Mouse (Mus musculus) MEL (cell line): ENCODE measurements around the gene Gm9049. TPM values are rescaled to one million over a fixed set of nuclear protein-coding genes. Genes with fewer than 3 reads are reported as not detected.
"Not testable (repeated sequence)": the region's sequence is repeated elsewhere in the genome, so short reads cannot be mapped to it uniquely, and the experiment has no call there.

Experiments
- DNase-seq: peaks from one replicate; pipeline ENCODE4 v3.0.0; 2011; ENCODE audit warnings: low read depth, low spot score
- H3K27ac ChIP-seq: 2 replicates; pipeline ENCODE4 v1.5.1; 2012; ENCODE audit warnings: low read depth, mild to moderate bottlenecking, control low read depth, low read length, moderate library complexity; ENCODE audit not compliant: control insufficient read depth
- H3K27me3 ChIP-seq, 2 experiments: fragments of 150-350 bp in 1 of 2; sonication (generic) in 1 of 2; 2 replicates each; pipeline ENCODE4 v1.6.1; 2012; ENCODE audit warnings: low read length in 2 of 2, mild to moderate bottlenecking in 2 of 2, improper control_type of control experiment in 1 of 2, moderate library complexity in 1 of 2; ENCODE audit not compliant: insufficient read depth in 2 of 2, control insufficient read depth in 1 of 2
- H3K36me3 ChIP-seq, 2 experiments: 2 replicates each; pipeline ENCODE4 v1.6.1; 2012 to 2014; ENCODE audit warnings: low read length in 2 of 2, improper control_type of control experiment in 1 of 2, inconsistent platforms in 1 of 2, mild to moderate bottlenecking in 1 of 2; ENCODE audit not compliant: insufficient read depth in 2 of 2, control insufficient read depth in 1 of 2
- H3K4me1 ChIP-seq, 2 experiments: fragments of 150-350 bp in 1 of 2; sonication (generic) in 1 of 2; 2 replicates each; pipeline ENCODE4 v1.6.1; 2012; ENCODE audit warnings: low read length in 2 of 2, improper control_type of control experiment in 1 of 2, mild to moderate bottlenecking in 1 of 2; ENCODE audit not compliant: insufficient read depth in 2 of 2, control insufficient read depth in 1 of 2
- H3K4me3 ChIP-seq, 2 experiments: fragments of 150-350 bp in 1 of 2; sonication (generic) in 1 of 2; 2 replicates each; pipeline ENCODE4 v1.5.1; 2012; ENCODE audit warnings: low read depth in 2 of 2, low read length in 2 of 2, mild to moderate bottlenecking in 2 of 2, moderate library complexity in 2 of 2, control low read depth in 1 of 2, improper control_type of control experiment in 1 of 2; ENCODE audit not compliant: control insufficient read depth in 1 of 2, insufficient read depth in 1 of 2
- H3K79me2 ChIP-seq: 2 replicates; pipeline ENCODE4 v1.6.1; 2012; ENCODE audit warnings: mild to moderate bottlenecking, low read length, moderate library complexity; ENCODE audit not compliant: control insufficient read depth, poor library complexity, insufficient read depth
- H3K9ac ChIP-seq: 2 replicates; pipeline ENCODE4 v1.6.1; 2012; ENCODE audit warnings: low read depth, mild to moderate bottlenecking, control low read depth, low read length, moderate library complexity; ENCODE audit not compliant: control insufficient read depth, poor library complexity, severe bottlenecking
- H3K9me3 ChIP-seq: fragments of 150-350 bp; sonication (generic); replicated peaks from 2 replicates; pipeline ENCODE4 v1.6.1; 2012; ENCODE audit warnings: mild to moderate bottlenecking, low read length, improper control_type of control experiment, moderate library complexity; ENCODE audit not compliant: insufficient read depth
- BHLHE40 ChIP-seq: IDR thresholded peaks from 2 replicates; pipeline ENCODE4 v1.6.1; 2012; ENCODE audit warnings: low read depth, mild to moderate bottlenecking, inconsistent platforms, low read length, improper control_type of control experiment, borderline replicate concordance
- CHD2 ChIP-seq: IDR thresholded peaks from 2 replicates; pipeline ENCODE4 v1.6.1; 2011; ENCODE audit warnings: low read length, improper control_type of control experiment
- GATA1 ChIP-seq: IDR thresholded peaks from 2 replicates; pipeline ENCODE4 v1.6.1; 2011; ENCODE audit warnings: low read depth, low read length, improper control_type of control experiment
- HCFC1 ChIP-seq: IDR thresholded peaks from 2 replicates; pipeline ENCODE4 v1.6.1; 2012; ENCODE audit warnings: low read depth, mild to moderate bottlenecking, inconsistent platforms, low read length, improper control_type of control experiment, moderate library complexity
- MEF2A ChIP-seq: IDR thresholded peaks from 2 replicates; pipeline ENCODE4 v1.6.1; 2014; ENCODE audit warnings: low read depth, mild to moderate bottlenecking, inconsistent platforms, low read length, improper control_type of control experiment; ENCODE audit not compliant: poor library complexity, insufficient replicate concordance, severe bottlenecking; ENCODE audit errors: extremely low read depth
- MXI1 ChIP-seq: IDR thresholded peaks from 2 replicates; pipeline ENCODE4 v1.6.1; 2011; ENCODE audit warnings: mild to moderate bottlenecking, low read depth, low read length, improper control_type of control experiment
- NRF1 ChIP-seq: IDR thresholded peaks from 2 replicates; pipeline ENCODE4 v1.6.1; 2014; ENCODE audit warnings: low read depth, mild to moderate bottlenecking, inconsistent platforms, low read length, improper control_type of control experiment, moderate library complexity; ENCODE audit not compliant: poor library complexity, insufficient read depth, severe bottlenecking
- POLR2A ChIP-seq, 2 experiments: IDR thresholded peaks; 2 replicates each; pipeline ENCODE4 v1.6.1; 2011 to 2012; ENCODE audit warnings: low read length in 2 of 2, mild to moderate bottlenecking in 2 of 2, control low read depth in 1 of 2, improper control_type of control experiment in 1 of 2, low read depth in 1 of 2, moderate library complexity in 1 of 2; ENCODE audit not compliant: control insufficient read depth in 1 of 2, insufficient read depth in 1 of 2, poor library complexity in 1 of 2
- POLR2AphosphoS2 ChIP-seq: IDR thresholded peaks from 2 replicates; pipeline ENCODE4 v1.6.1; 2011; ENCODE audit warnings: low read length, improper control_type of control experiment
- TBP ChIP-seq: IDR thresholded peaks from 2 replicates; pipeline ENCODE4 v1.8.0; 2011; ENCODE audit warnings: low read depth, low read length, improper control_type of control experiment
- TCF12 ChIP-seq: IDR thresholded peaks from 2 replicates; pipeline ENCODE4 v1.6.1; 2014; ENCODE audit warnings: low read depth, mild to moderate bottlenecking, inconsistent platforms, low read length, improper control_type of control experiment, moderate library complexity
- UBTF ChIP-seq: IDR thresholded peaks from 2 replicates; pipeline ENCODE4 v1.6.1; 2012; ENCODE audit warnings: low read depth, mild to moderate bottlenecking, inconsistent platforms, low read length, improper control_type of control experiment, moderate library complexity, borderline replicate concordance; ENCODE audit not compliant: insufficient read depth
- USF2 ChIP-seq, 2 experiments: IDR thresholded peaks; 2 replicates each; pipeline ENCODE4 v1.6.1; 2011 to 2012; ENCODE audit warnings: improper control_type of control experiment in 2 of 2, low read length in 2 of 2, borderline replicate concordance in 1 of 2, inconsistent platforms in 1 of 2, low read depth in 1 of 2, mild to moderate bottlenecking in 1 of 2; ENCODE audit not compliant: insufficient read depth in 1 of 2
- ZKSCAN1 ChIP-seq: IDR thresholded peaks from 2 replicates; pipeline ENCODE4 v1.6.1; 2012; ENCODE audit warnings: low read depth, mild to moderate bottlenecking, inconsistent platforms, low read length, improper control_type of control experiment, moderate library complexity
- ZNF384 ChIP-seq: IDR thresholded peaks from 2 replicates; pipeline ENCODE4 v1.6.1; 2012; ENCODE audit warnings: low read depth, mild to moderate bottlenecking, inconsistent platforms, low read length, improper control_type of control experiment
- polyA plus RNA-seq, 2 experiments: library from polyadenylated mRNA; stranded (reverse) in 1 of 2; unstranded in 1 of 2; fragments of >175 nt in 1 of 2; fragments of >200 nt in 1 of 2; gene quantifications; 2 replicates each; pipeline versions ENCODE4 v1.2.1 to v1.2.4; 2012; ENCODE audit warnings: low replicate concordance in 2 of 2, low read depth in 1 of 2; ENCODE audit not compliant: insufficient read length in 2 of 2, insufficient read depth in 1 of 2, missing spikeins in 1 of 2
- total RNA-seq: library from RNA; depleted of rRNA; stranded (reverse); fragments of 300-350 nt; gene quantifications from 2 replicates; pipeline ENCODE4 v1.2.3, GENCODE M21; 2012; rRNA removed

Gm9049 gene
- total RNA-seq (0.29 and 0.31 TPM in 2 replicates), polyA plus RNA-seq (under 1 TPM in 1 of 2 experiments, not detected in 1; 0.07 TPM)

DNA sequence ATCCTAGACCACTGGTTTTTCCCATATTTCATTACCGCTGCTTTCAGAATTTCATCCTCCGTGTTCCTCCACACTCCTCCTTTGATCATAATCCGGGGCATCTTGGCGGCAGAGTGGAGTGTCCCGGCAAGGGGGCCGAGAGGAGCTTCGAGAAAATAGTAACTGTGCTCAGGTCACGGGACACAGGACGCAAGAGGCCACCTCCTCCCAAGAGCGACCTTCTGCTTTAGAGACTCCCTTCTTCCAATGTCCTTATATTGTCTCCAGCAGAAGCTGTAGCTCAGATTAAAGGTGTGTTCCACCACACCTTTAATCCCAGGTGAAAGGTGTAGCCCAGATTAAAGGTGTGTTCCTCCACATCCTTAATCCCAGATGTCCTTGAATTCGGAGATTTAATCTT is at the start of gene Gm9049:
TSS of gene Gm9049 (minus strand) at position 101 of the 400 bp plus-strand sequence.
- H3K27ac ChIP-seq, H3K9me3 ChIP-seq, H3K9ac ChIP-seq, H3K4me3 ChIP-seq, H3K79me2 ChIP-seq, H3K36me3 ChIP-seq, H3K4me1 ChIP-seq, H3K27me3 ChIP-seq, DNase-seq: not testable (repeated sequence)

GRCm38 (mm10) chr10:118399917-118400316 is 46.0 kb upstream of the Gm9049 start:
- no peaks in the 10 kb centered on the region for H3K79me2 ChIP-seq
- DNase-seq = no peak
- H3K4me3 ChIP-seq = no peak overlapping the region
- no peaks in the 10 kb centered on the region for H3K36me3 ChIP-seq
- H3K27ac ChIP-seq = no peak overlapping the region
- H3K9ac ChIP-seq = no peak overlapping the region
- H3K4me1 ChIP-seq = no peaks in the 10 kb centered on the region
- no peak for TF ChIP-seq CHD2
- TF ChIP-seq ZNF384 = no peak
- no peak for TF ChIP-seq POLR2A (IDR thresholded peaks at IDR 0.05; ENCODE audit: control insufficient read depth in 1 of 2, insufficient read depth in 1 of 2, low read depth in 1 of 2, low read length in 2 of 2, poor library complexity in 1 of 2)
- TF ChIP-seq ZKSCAN1 = no peak
- TF ChIP-seq HCFC1 = no peak
- TF ChIP-seq TCF12 = no peak
- TF ChIP-seq MXI1 = no peak
- no peak for TF ChIP-seq BHLHE40
- no peak for TF ChIP-seq GATA1
- no peak for TF ChIP-seq POLR2AphosphoS2
- TF ChIP-seq UBTF = no peak
- TF ChIP-seq MEF2A = no peak
- TF ChIP-seq TBP = no peak
- TF ChIP-seq USF2 (IDR thresholded peaks at IDR 0.05; ENCODE audit: borderline replicate concordance in 1 of 2, insufficient read depth in 1 of 2, low read depth in 1 of 2, low read length in 2 of 2) = no peak
- TF ChIP-seq NRF1 = no peak
- no peaks in the 10 kb centered on the region for H3K9me3 ChIP-seq
- no peaks in the 10 kb centered on the region for H3K27me3 ChIP-seq
